Mouse (Mus musculus) induced T-regulatory cell, adult 2 months (primary cell): ENCODE data around the gene D8Ertd738e.

Source experiments
- DNase-seq: peaks from one replicate; pipeline ENCODE4 v3.0.0-alpha.2; 2012; ENCODE audit warnings: low read depth

Gene D8Ertd738e

GRCm38 (mm10) chr8:84249257-84250170 lies at the start of gene D8Ertd738e:
Gene D8Ertd738e, minus strand, starts transcription at chr8:84249719.
- DNase-seq = peak; percentile 99

- DNase-seq = no peak
These were observed 47.7 kb upstream of the D8Ertd738e start for GRCm38 (mm10) chr8:84297029-84297785.

- peak; percentile 83 for DNase-seq
These were observed 42.2 kb upstream of the D8Ertd738e start for GRCm38 (mm10) chr8:84291688-84292087.

GRCm38 (mm10) chr8:84291086-84291485 lies 41.6 kb upstream of the D8Ertd738e start:
- no peak for DNase-seq

GRCm38 (mm10) chr8:84288892-84289291 lies 39.4 kb upstream of the D8Ertd738e start:
- DNase-seq = peak; percentile 54

- DNase-seq = peak; percentile 74
These were observed 36.1 kb upstream of the D8Ertd738e start for GRCm38 (mm10) chr8:84285665-84286064.

- no peak for DNase-seq
These were observed 35.1 kb upstream of the D8Ertd738e start for GRCm38 (mm10) chr8:84284608-84285063.

- no peak for DNase-seq
These were observed 31.3 kb upstream of the D8Ertd738e start for GRCm38 (mm10) chr8:84280777-84281176.

- DNase-seq = no peak
These were observed 26.9 kb upstream of the D8Ertd738e start for GRCm38 (mm10) chr8:84276447-84276846.

- DNase-seq = no peak
These were observed 24.4 kb upstream of the D8Ertd738e start for GRCm38 (mm10) chr8:84273968-84274367.

GRCm38 (mm10) chr8:84272302-84272701 lies 22.8 kb upstream of the D8Ertd738e start:
- no peak for DNase-seq

- peak; percentile 100 for DNase-seq
These were observed 20.6 kb upstream of the D8Ertd738e start, which contains the start of gene Ccdc130 for GRCm38 (mm10) chr8:84269950-84270773. Gene Ccdc130, minus strand, starts transcription at chr8:84270380.

- DNase-seq = no peak
These were observed 11.6 kb upstream of the D8Ertd738e start for GRCm38 (mm10) chr8:84261098-84261497.

GRCm38 (mm10) chr8:84256822-84257610 lies 7.5 kb upstream of the D8Ertd738e start, which contains the start of gene Mri1:
Gene Mri1, minus strand, starts transcription at chr8:84257326.
- peak; percentile 91 for DNase-seq

- peak; percentile 90 for DNase-seq
These were observed 6.9 kb upstream of the D8Ertd738e start for GRCm38 (mm10) chr8:84256458-84256821.

- DNase-seq = peak; percentile 51
These were observed 6.3 kb upstream of the D8Ertd738e start for GRCm38 (mm10) chr8:84255858-84256257.

GRCm38 (mm10) chr8:84241821-84242220 lies 7.7 kb downstream of the D8Ertd738e start:
- no peak for DNase-seq

GRCm38 (mm10) chr8:84241167-84241566 lies 8.4 kb downstream of the D8Ertd738e start:
- DNase-seq = no peak

- DNase-seq = peak; percentile 84
These were observed 11.8 kb downstream of the D8Ertd738e start for GRCm38 (mm10) chr8:84237542-84238229.

- DNase-seq = peak; percentile 100
These were observed 12.5 kb downstream of the D8Ertd738e start, which contains the start of gene Zswim4 for GRCm38 (mm10) chr8:84236998-84237473. Gene Zswim4, minus strand, starts transcription at chr8:84237055.
